Mouse (Mus musculus): ENCODE results near the gene Hist1h2ag. TPM values are rescaled to one million over a fixed set of nuclear protein-coding genes. Genes with fewer than 3 reads are reported as not detected.
"Not testable (repeated sequence)": the region's sequence is repeated elsewhere in the genome, so short reads cannot be mapped to it uniquely, and the experiment has no call there.

Gene Hist1h2ag
- 52.7 and 55.6 TPM in 2 replicates for polyA plus RNA-seq (2015; fragmentation: Nextera tagmentation; extraction: Ambion mirVana)

GRCm38 (mm10) chr13:22042568-22043502, at the start of gene Hist1h2ag, which contains the start of gene Hist1h2bj:
TSS of gene Hist1h2ag (minus strand) at chr13:22042944.
TSS of gene Hist1h2bj (plus strand) at chr13:22043214.
- H3K9me3 ChIP-seq, H3K27me3 ChIP-seq, H3K36me3 ChIP-seq: not testable (repeated sequence)
- Histone ChIP-seq H3K4me1 (peaks cover 20% of the 10 kb centered on the region), H3K27ac (peak within 1 kb of the TSS; percentile 95), H3K4me3 (peak within 1 kb of the TSS; percentile 40), H3K4me2 (peak within 1 kb of the TSS; percentile 63), H3K9ac (peak within 1 kb of the TSS; percentile 58)
- WGBS = under 1% methylated on average over 55 of the region's 80 CpGs
- ATAC-seq (ENCODE audit: borderline replicate concordance, extremely low read depth, low FRiP score, low TSS enrichment) = peak; percentile 93

GRCm38 (mm10) chr13:22084140-22084539, 41.4 kb upstream of the Hist1h2ag start, which contains the start of gene Vmn1r188:
TSS of gene Vmn1r188 (plus strand) at chr13:22084440.
- not testable (repeated sequence) for H3K4me1 ChIP-seq; H3K9ac ChIP-seq; H3K4me2 ChIP-seq; H3K27me3 ChIP-seq; ATAC-seq (ENCODE audit: borderline replicate concordance, extremely low read depth, low FRiP score, low TSS enrichment); H3K36me3 ChIP-seq; H3K27ac ChIP-seq; H3K9me3 ChIP-seq; H3K4me3 ChIP-seq
- WGBS = 70% methylated on average over 1 of the region's 1 CpGs

- Histone ChIP-seq H3K9me3 (no peaks in the 10 kb centered on the region), H3K4me3 (no peak overlapping the region), H3K27ac (no peak overlapping the region), H3K4me2 (no peak overlapping the region), H3K36me3 (no peaks in the 10 kb centered on the region), H3K9ac (no peak overlapping the region), H3K27me3 (no peaks in the 10 kb centered on the region), H3K4me1 (no peaks in the 10 kb centered on the region)
- 26% methylated on average over 1 of the region's 1 CpGs for WGBS
- no peak for ATAC-seq (ENCODE audit: borderline replicate concordance, extremely low read depth, low FRiP score, low TSS enrichment)
Observed at GRCm38 (mm10) chr13:22063468-22063867, 20.7 kb upstream of the Hist1h2ag start.

- Histone ChIP-seq H3K27ac (no peak overlapping the region), H3K9me3 (no peaks in the 10 kb centered on the region), H3K27me3 (no peaks in the 10 kb centered on the region), H3K36me3 (no peaks in the 10 kb centered on the region), H3K9ac (no peak overlapping the region), H3K4me2 (no peak overlapping the region), H3K4me1 (no peaks in the 10 kb centered on the region), H3K4me3 (no peak overlapping the region)
- 59% methylated on average over 1 of the region's 1 CpGs for WGBS
- ATAC-seq (ENCODE audit: borderline replicate concordance, extremely low read depth, low FRiP score, low TSS enrichment) = no peak
Observed at GRCm38 (mm10) chr13:22061422-22061821, 18.7 kb upstream of the Hist1h2ag start.

- Histone ChIP-seq H3K36me3 (no peaks in the 10 kb centered on the region), H3K4me1 (no peaks in the 10 kb centered on the region), H3K4me3 (no peak overlapping the region), H3K9ac (no peak overlapping the region), H3K9me3 (no peaks in the 10 kb centered on the region), H3K4me2 (no peak overlapping the region), H3K27me3 (no peaks in the 10 kb centered on the region), H3K27ac (no peak overlapping the region)
- no peak for ATAC-seq (ENCODE audit: borderline replicate concordance, extremely low read depth, low FRiP score, low TSS enrichment)
- 94% methylated on average over 1 of the region's 1 CpGs for WGBS
Observed at GRCm38 (mm10) chr13:22053754-22054153, 11.0 kb upstream of the Hist1h2ag start.

- Histone ChIP-seq H3K36me3 (no peaks in the 10 kb centered on the region), H3K4me1 (no peaks in the 10 kb centered on the region), H3K27me3 (no peaks in the 10 kb centered on the region), H3K9ac (peak overlapping the region; percentile 36), H3K27ac (peak overlapping the region; percentile 90), H3K4me3 (peak overlapping the region; percentile 53), H3K9me3 (no peaks in the 10 kb centered on the region), H3K4me2 (peak overlapping the region; percentile 64)
- 10% methylated on average over 5 of the region's 5 CpGs for WGBS
- no peak for ATAC-seq (ENCODE audit: borderline replicate concordance, extremely low read depth, low FRiP score, low TSS enrichment)
Observed at GRCm38 (mm10) chr13:22051523-22051859, 8.7 kb upstream of the Hist1h2ag start.

- Histone ChIP-seq H3K4me3 (peak overlapping the region; percentile 53), H3K4me2 (peak overlapping the region; percentile 64), H3K9ac (peak overlapping the region; percentile 36), H3K27me3 (no peaks in the 10 kb centered on the region), H3K9me3 (no peaks in the 10 kb centered on the region), H3K4me1 (no peaks in the 10 kb centered on the region), H3K36me3 (no peaks in the 10 kb centered on the region), H3K27ac (peak overlapping the region; percentile 90)
- WGBS = under 1% methylated on average over 52 of the region's 52 CpGs
- peak; percentile 94 for ATAC-seq (ENCODE audit: borderline replicate concordance, extremely low read depth, low FRiP score, low TSS enrichment)
Observed at GRCm38 (mm10) chr13:22050591-22051522, 8.1 kb upstream of the Hist1h2ag start.

GRCm38 (mm10) chr13:22049737-22050440, 7.1 kb upstream of the Hist1h2ag start:
- no peaks in the 10 kb centered on the region for H3K36me3 ChIP-seq
- WGBS = 1% methylated on average over 14 of the region's 14 CpGs
- peak overlapping the region; percentile 64 for H3K4me2 ChIP-seq
- H3K4me1 ChIP-seq = no peaks in the 10 kb centered on the region
- H3K4me3 ChIP-seq = peak overlapping the region; percentile 53
- H3K9ac ChIP-seq = peak overlapping the region; percentile 33
- ATAC-seq (ENCODE audit: borderline replicate concordance, extremely low read depth, low FRiP score, low TSS enrichment) = peak; percentile 38; the same call in 1 of the 2 replicates
- H3K27me3 ChIP-seq = no peaks in the 10 kb centered on the region
- H3K27ac ChIP-seq = peak overlapping the region; percentile 90
- no peaks in the 10 kb centered on the region for H3K9me3 ChIP-seq

GRCm38 (mm10) chr13:22049041-22049440, 6.3 kb upstream of the Hist1h2ag start:
- Histone ChIP-seq H3K27ac (no peak overlapping the region), H3K9me3 (no peaks in the 10 kb centered on the region), H3K4me2 (no peak overlapping the region), H3K4me1 (peaks cover 7% of the 10 kb centered on the region; the same call in 1 of the 2 replicates), H3K27me3 (no peaks in the 10 kb centered on the region), H3K9ac (no peak overlapping the region), H3K36me3 (no peaks in the 10 kb centered on the region), H3K4me3 (no peak overlapping the region)
- no peak for ATAC-seq (ENCODE audit: borderline replicate concordance, extremely low read depth, low FRiP score, low TSS enrichment)
- WGBS = 80% methylated on average over 2 of the region's 2 CpGs

- Histone ChIP-seq H3K4me2 (no peak overlapping the region), H3K4me1 (peaks cover 14% of the 10 kb centered on the region), H3K36me3 (no peaks in the 10 kb centered on the region), H3K27me3 (no peaks in the 10 kb centered on the region), H3K9me3 (no peaks in the 10 kb centered on the region), H3K4me3 (no peak overlapping the region), H3K9ac (no peak overlapping the region), H3K27ac (no peak overlapping the region)
- 52% methylated on average over 2 of the region's 2 CpGs for WGBS
- no peak for ATAC-seq (ENCODE audit: borderline replicate concordance, extremely low read depth, low FRiP score, low TSS enrichment)
Observed at GRCm38 (mm10) chr13:22045311-22045710, 2.6 kb upstream of the Hist1h2ag start.

GRCm38 (mm10) chr13:22044432-22045155, 1.9 kb upstream of the Hist1h2ag start:
- H3K27ac ChIP-seq = peak overlapping the region; percentile 89
- no peak overlapping the region for H3K9ac ChIP-seq
- WGBS = 90% methylated on average over 6 of the region's 6 CpGs

More at GRCm38 (mm10) chr13:22044432-22045155, 1.9 kb upstream of the Hist1h2ag start:
- Histone ChIP-seq H3K27me3 (no peaks in the 10 kb centered on the region), H3K4me3 (peak overlapping the region; percentile 39), H3K9me3 (no peaks in the 10 kb centered on the region), H3K4me1 (peaks cover 20% of the 10 kb centered on the region), H3K36me3 (no peaks in the 10 kb centered on the region), H3K4me2 (peak overlapping the region; percentile 62)
- ATAC-seq (ENCODE audit: borderline replicate concordance, extremely low read depth, low FRiP score, low TSS enrichment) = no peak
